In genomic region chr2:168935165-168935564, GRCm38 (mm10) we compare ENCODE assay signal across 26 mouse cellular contexts. TPM values are rescaled to one million over a fixed set of nuclear protein-coding genes. Genes with fewer than 3 reads are reported as not detected.
A peak's percentile ranks its signal among the peaks of the same experiment; 100 is the strongest.
DNase-seq lines count a peak whose midpoint lies in the region; ATAC-seq and TF ChIP-seq lines count a peak whose summit lies in the region.
"Had no signal": no experiment of that assay in that cellular context is flagged by ENCODE, and none has a peak within 500 bp of the region (broad histone marks: within the 10 kb centered on the region; RNA-seq: fewer than 3 reads in every experiment).

No protein-coding gene starts in this region.

- ATAC-seq in forebrain, embryonic 16.5 days = no peak
- no peak for ATAC-seq in activated CD4-positive, CD25-positive, alpha-beta regulatory T cell, adult 4 months
- ATAC-seq: forebrain, embryonic 13.5 days; forebrain, postnatal 0 days; hindbrain, postnatal 0 days; inflammation-experienced regulatory T-cells, adult 6 months; intestine, embryonic 16.5 days had no signal

- no peaks in the 10 kb centered on the region; the same call in none of the 2 replicates for H3K36me3 ChIP-seq in kidney, adult 2 months (ENCODE audit: control insufficient read depth, insufficient read depth, low read length)
- H3K36me3 ChIP-seq in forebrain, embryonic 16.5 days (ENCODE audit: control insufficient read depth, insufficient read depth) = peaks cover 11% of the 10 kb centered on the region

- H3K4me2 ChIP-seq in forebrain, embryonic 16.5 days (ENCODE audit: low read length) = no peak overlapping the region
- H3K4me2 ChIP-seq: forebrain, embryonic 13.5 days; heart, embryonic 12.5 days; heart, embryonic 15.5 days; hindbrain, embryonic 14.5 days had no signal

- no peaks in the 10 kb centered on the region for H3K27me3 ChIP-seq in kidney, adult 2 months (replicated peaks; ENCODE audit: control insufficient read depth, insufficient read depth, low read length)
- no peaks in the 10 kb centered on the region for H3K27me3 ChIP-seq in forebrain, embryonic 16.5 days (replicated peaks; ENCODE audit: control insufficient read depth, insufficient read depth, low read length)
- H3K27me3 ChIP-seq: forebrain, embryonic 13.5 days; heart, embryonic 12.5 days; heart, embryonic 15.5 days had no signal

- H3K4me1 ChIP-seq in kidney, adult 2 months (ENCODE audit: control insufficient read depth, insufficient read depth, low read length) = no peaks in the 10 kb centered on the region
- H3K4me1 ChIP-seq in forebrain, embryonic 16.5 days (replicated peaks; ENCODE audit: control insufficient read depth, insufficient read depth, low read length) = peaks cover 3% of the 10 kb centered on the region; the same call in 1 of the 2 replicates
- H3K4me1 ChIP-seq: forebrain, embryonic 10.5 days; forebrain, embryonic 13.5 days; heart, embryonic 12.5 days; heart, embryonic 15.5 days; hindbrain, embryonic 10.5 days had no signal

- H3K27ac ChIP-seq in kidney, adult 2 months (ENCODE audit: insufficient read depth, low read depth, low read length) = no peak overlapping the region
- no peak overlapping the region for H3K27ac ChIP-seq in forebrain, embryonic 16.5 days (ENCODE audit: low read length)
- H3K27ac ChIP-seq: forebrain, embryonic 10.5 days; forebrain, embryonic 13.5 days; heart, embryonic 15.5 days; hindbrain, embryonic 10.5 days; hindbrain, embryonic 14.5 days; hindbrain, postnatal 0 days had no signal

- no peak for TF ChIP-seq POLR2A in kidney, adult 2 months (IDR thresholded peaks at IDR 0.05; ENCODE audit: low read depth, low read length)

- WGBS in kidney, adult 2 months = 91% methylated on average over 35 of the region's 35 CpGs
- WGBS in forebrain, embryonic 16.5 days = 89% methylated on average over 35 of the region's 35 CpGs

- H3K9me3 ChIP-seq in forebrain, embryonic 16.5 days (ENCODE audit: control insufficient read depth, low read length) = no peaks in the 10 kb centered on the region
- H3K9me3 ChIP-seq: forebrain, embryonic 10.5 days; forebrain, embryonic 13.5 days; heart, embryonic 12.5 days; heart, embryonic 15.5 days; hindbrain, embryonic 10.5 days had no signal

- no peak for DNase-seq in kidney, adult 2 months
- DNase-seq in kidney, postnatal 14 days = no peak
- DNase-seq in ES-CJ7 (ENCODE audit: low read depth, low spot score) = peak; percentile 70
- DNase-seq in R1 (ENCODE audit: low read depth, low spot score) = peak; percentile 77
- no peak for DNase-seq in retina, embryonic 14.5 days (ENCODE audit: low spot score)
- DNase-seq: adrenal gland, adult 2 months; adrenal gland, postnatal 14 days; cerebellum, adult 18-20 months; cerebellum, adult 9-10 months; cerebellum, postnatal 14 days; forebrain, postnatal 0 days; gastrocnemius, postnatal 25 days; heart, adult 18-20 months; heart, postnatal 10 days; heart, postnatal 36 days had no signal

- H3K4me3 ChIP-seq in kidney, adult 2 months (ENCODE audit: insufficient read depth, low read depth, low read length) = peak overlapping the region; percentile 18; the same call in 1 of the 2 replicates
- no peak overlapping the region for H3K4me3 ChIP-seq in forebrain, embryonic 16.5 days (replicated peaks; ENCODE audit: low read length)
- H3K4me3 ChIP-seq: forebrain, embryonic 10.5 days; forebrain, embryonic 13.5 days; heart, embryonic 12.5 days; heart, embryonic 15.5 days; hindbrain, embryonic 10.5 days had no signal

- no peak overlapping the region for H3K9ac ChIP-seq in forebrain, embryonic 16.5 days (replicated peaks; ENCODE audit: low read depth, low read length)
- H3K9ac ChIP-seq: forebrain, embryonic 13.5 days; forebrain, postnatal 0 days; heart, embryonic 12.5 days; heart, embryonic 15.5 days; hindbrain, embryonic 14.5 days had no signal

- TF ChIP-seq CTCF in kidney, adult 2 months (conservative IDR thresholded peaks at IDR 0.05; ENCODE audit: insufficient read depth, insufficient read length, low read depth, low read length) = no peak

RNA-seq across cellular contexts. Expression of gene Zfp64, which starts 20.2 kb away (rescaled TPM):
- polyA plus RNA-seq in kidney, adult 2 months (2012; rRNA removed) = 18.6 and 20.0 TPM in 2 replicates
- 32.7 and 33.3 TPM in 2 replicates for polyA plus RNA-seq in forebrain, embryonic 16.5 days (2015; fragmentation: Nextera tagmentation; extraction: Ambion mirVana)
- polyA plus RNA-seq in activated CD4-positive, CD25-positive, alpha-beta regulatory T cell, adult 4 months (2017; shearing (Covaris generic)) = 10 to 100 TPM; 21.8 to 28.2 TPM

Comparison
In these comparisons a context has a peak if more than half of its experiments do, and no peak if none do; other contexts are left out.
1. DNase-seq: peak in ES-CJ7 (single experiment) and R1 (single experiment); none in kidney, adult 2 months (single experiment), kidney, postnatal 14 days (single experiment) and retina, embryonic 14.5 days (single experiment).